Mouse (Mus musculus): ENCODE measurements around the gene Utrn.

GRCm38 (mm10) chr10:12552196-12552889 lies 316.8 kb downstream of the Utrn start:
- TF ChIP-seq CTCF (IDR thresholded peaks at IDR 0.05) = no peak
- no peak for TF ChIP-seq POLR2A (IDR thresholded peaks at IDR 0.05; ENCODE audit: insufficient read depth, low read depth, low read length)
- no peak for TF ChIP-seq EP300 (IDR thresholded peaks at IDR 0.05; ENCODE audit: insufficient read depth, low read depth, low read length)
